Mouse (Mus musculus): Measurements from ENCODE around the gene Ripor2.
"Not testable (repeated sequence)": the region's sequence is repeated elsewhere in the genome, so short reads cannot be mapped to it uniquely, and the experiment has no call there.

The Ripor2 gene

GRCm38 (mm10) chr13:24715601-24716000 lies 133.6 kb downstream of the Ripor2 start:
- DNase-seq = no peak

GRCm38 (mm10) chr13:24716441-24716840 lies 134.5 kb downstream of the Ripor2 start:
- no peak for DNase-seq

GRCm38 (mm10) chr13:24717677-24718076 lies 135.7 kb downstream of the Ripor2 start:
- no peak for DNase-seq

GRCm38 (mm10) chr13:24721502-24721901 lies 139.5 kb downstream of the Ripor2 start:
- no peak for DNase-seq

GRCm38 (mm10) chr13:24723699-24724394 lies 141.9 kb downstream of the Ripor2 start:
- DNase-seq = no peak

GRCm38 (mm10) chr13:24724395-24724759 lies 142.4 kb downstream of the Ripor2 start:
- no peak for DNase-seq

GRCm38 (mm10) chr13:24729128-24729527 lies 147.1 kb downstream of the Ripor2 start:
- DNase-seq = no peak

- DNase-seq = no peak
Measured at GRCm38 (mm10) chr13:24734502-24734901, 152.5 kb downstream of the Ripor2 start.

GRCm38 (mm10) chr13:24735608-24736131 lies 153.7 kb downstream of the Ripor2 start:
- DNase-seq = no peak

GRCm38 (mm10) chr13:24741028-24741427 lies 159.0 kb downstream of the Ripor2 start, which contains the start of gene Armh2:
TSS of gene Armh2 (plus strand) at chr13:24741232.
- no peak for DNase-seq

GRCm38 (mm10) chr13:24747823-24748222 lies 165.8 kb downstream of the Ripor2 start:
- DNase-seq = no peak

GRCm38 (mm10) chr13:24750807-24751206 lies 168.8 kb downstream of the Ripor2 start:
- DNase-seq = no peak

- no peak for DNase-seq
Measured at GRCm38 (mm10) chr13:24751396-24751795, 169.4 kb downstream of the Ripor2 start.

- no peak for DNase-seq
Measured at GRCm38 (mm10) chr13:24756756-24757155, 174.8 kb downstream of the Ripor2 start.

GRCm38 (mm10) chr13:24757820-24758564 lies 176.0 kb downstream of the Ripor2 start:
- DNase-seq = no peak

GRCm38 (mm10) chr13:24759451-24759850 lies 177.5 kb downstream of the Ripor2 start:
- no peak for DNase-seq

- no peak for DNase-seq
Measured at GRCm38 (mm10) chr13:24760351-24760870, 178.4 kb downstream of the Ripor2 start.

GRCm38 (mm10) chr13:24761083-24761402 lies 179.1 kb downstream of the Ripor2 start:
- no peak for DNase-seq

- peak; percentile 80 for DNase-seq
Measured at GRCm38 (mm10) chr13:24761403-24762227, 179.6 kb downstream of the Ripor2 start, which contains the start of gene Gmnn. TSS of gene Gmnn (minus strand) at chr13:24761923.

GRCm38 (mm10) chr13:24762254-24762653 lies 180.3 kb downstream of the Ripor2 start:
- no peak for DNase-seq

GRCm38 (mm10) chr13:24767809-24768208 lies 185.8 kb downstream of the Ripor2 start:
- not testable (repeated sequence) for DNase-seq

- DNase-seq = not testable (repeated sequence)
Measured at GRCm38 (mm10) chr13:24771482-24771881, 189.5 kb downstream of the Ripor2 start.
